Mouse (Mus musculus): ENCODE data around the gene Mpp3. TPM values are rescaled to one million over a fixed set of nuclear protein-coding genes. Genes with fewer than 3 reads are reported as not detected.

Mpp3 gene
- total and polyA plus RNA-seq, 3 experiments: 0.12 to 3.8 (median 0.31) TPM

- in situ Hi-C loops (cut with MboI; ENCODE audit: low pct_ligation_motif_present, low pct_unique_long_range_greater_than_20kb, low sequenced_read_pairs) (no loop called here), dilution Hi-C loops (cut with MboI; ENCODE audit: extremely low pct_ligation_motif_present, extremely low pct_unique_long_range_greater_than_20kb, low sequenced_read_pairs) (no loop called here)
- H3K79me2 ChIP-seq (replicated peaks; ENCODE audit: control insufficient read depth, extremely low read depth, insufficient read depth, poor library complexity, severe bottlenecking): no peaks in the 10 kb centered on the region
- H3K36me3 ChIP-seq (replicated peaks in 1 of 2; ENCODE audit: control insufficient read depth in 1 of 2, insufficient read depth in 1 of 2, low read length in 1 of 2): no peaks in the 10 kb centered on the region
- peaks cover 0 to 2% of the 10 kb centered on the region in 2 experiments; a peak in 2 of 4 replicates for H3K4me1 ChIP-seq (ENCODE audit: control insufficient read depth in 1 of 2, insufficient read depth in 2 of 2)
- H3K9me3 ChIP-seq (replicated peaks; ENCODE audit: low read length): no peaks in the 10 kb centered on the region
- no peak overlapping the region for H3K27ac ChIP-seq (ENCODE audit: insufficient read depth, low read depth)
- TF ChIP-seq CHD2 (IDR thresholded peaks at IDR 0.05; ENCODE audit: low read length) (no peak), RCOR1 (conservative IDR thresholded peaks at IDR 0.05; ENCODE audit: low read depth, low read length) (no peak), ELF1 (IDR thresholded peaks at IDR 0.05; ENCODE audit: low read depth, low read length) (no peak), UBTF (IDR thresholded peaks at IDR 0.05; ENCODE audit: low read depth, low read length) (no peak), IRF4 (IDR thresholded peaks at IDR 0.05; ENCODE audit: low read depth, low read length) (no peak), RAD21 (IDR thresholded peaks at IDR 0.05; ENCODE audit: low read depth, low read length) (no peak), MAX (IDR thresholded peaks at IDR 0.05; ENCODE audit: low read length) (no peak)
- peaks cover 85% of the 10 kb centered on the region for H3K27me3 ChIP-seq (replicated peaks)
- DNase-seq (ENCODE audit: extremely low read depth): no peak
- no peak overlapping the region for H3K4me2 ChIP-seq (ENCODE audit: insufficient read depth, low read depth, poor library complexity, severe bottlenecking)
- no peak overlapping the region for H3K9ac ChIP-seq (ENCODE audit: insufficient read depth, low read depth)
- no peak overlapping the region for H3K4me3 ChIP-seq (replicated peaks in 1 of 3; ENCODE audit: low read depth in 2 of 3, low read length in 2 of 3, poor library complexity in 1 of 3)
Measured at GRCm38 (mm10) chr11:102024875-102025274, 3.4 kb downstream of the Mpp3 start.

GRCm38 (mm10) chr11:102024084-102024758 is 4.0 kb downstream of the Mpp3 start:
- Histone ChIP-seq H3K4me2 (ENCODE audit: insufficient read depth, low read depth, poor library complexity, severe bottlenecking) (no peak overlapping the region), H3K27me3 (replicated peaks) (peaks cover 85% of the 10 kb centered on the region), H3K4me3 (replicated peaks in 1 of 3; ENCODE audit: low read depth in 2 of 3, low read length in 2 of 3, poor library complexity in 1 of 3) (no peak overlapping the region), H3K4me1 (ENCODE audit: control insufficient read depth in 1 of 2, insufficient read depth in 2 of 2) (peaks cover 0 to 2% of the 10 kb centered on the region in 2 experiments; a peak in 2 of 4 replicates), H3K36me3 (replicated peaks in 1 of 2; ENCODE audit: control insufficient read depth in 1 of 2, insufficient read depth in 1 of 2, low read length in 1 of 2) (no peaks in the 10 kb centered on the region), H3K27ac (ENCODE audit: insufficient read depth, low read depth) (no peak overlapping the region), H3K9ac (ENCODE audit: insufficient read depth, low read depth) (no peak overlapping the region), H3K9me3 (replicated peaks; ENCODE audit: low read length) (no peaks in the 10 kb centered on the region), H3K79me2 (replicated peaks; ENCODE audit: control insufficient read depth, extremely low read depth, insufficient read depth, poor library complexity, severe bottlenecking) (no peaks in the 10 kb centered on the region)
- no peak for TF ChIP-seq NRF1 (IDR thresholded peaks at IDR 0.05; ENCODE audit: low read depth, low read length)
- TF ChIP-seq POLR2A (IDR thresholded peaks at IDR 0.05; ENCODE audit: low read depth, low read length): no peak
- no peak for TF ChIP-seq TCF12 (IDR thresholded peaks at IDR 0.05; ENCODE audit: low read depth, low read length)
- no peak for TF ChIP-seq MYC (IDR thresholded peaks at IDR 0.05; ENCODE audit: low read depth, low read length)
- dilution Hi-C loops (cut with MboI; ENCODE audit: extremely low pct_ligation_motif_present, extremely low pct_unique_long_range_greater_than_20kb, low sequenced_read_pairs) (no loop called here), in situ Hi-C loops (cut with MboI; ENCODE audit: low pct_ligation_motif_present, low pct_unique_long_range_greater_than_20kb, low sequenced_read_pairs) (no loop called here)
- DNase-seq (ENCODE audit: extremely low read depth): no peak

- H3K4me2 ChIP-seq (ENCODE audit: insufficient read depth, low read depth, poor library complexity, severe bottlenecking): no peak overlapping the region
Measured at GRCm38 (mm10) chr11:102023406-102023805, 4.9 kb downstream of the Mpp3 start.

More at GRCm38 (mm10) chr11:102023406-102023805, 4.9 kb downstream of the Mpp3 start:
- TF ChIP-seq USF1 (IDR thresholded peaks at IDR 0.05; ENCODE audit: low read depth, low read length) (no peak), JUN (IDR thresholded peaks at IDR 0.05; ENCODE audit: insufficient read depth, low read depth, low read length) (no peak), RCOR1 (conservative IDR thresholded peaks at IDR 0.05; ENCODE audit: low read depth, low read length) (no peak), E2F4 (IDR thresholded peaks at IDR 0.05; ENCODE audit: insufficient replicate concordance, low read depth, low read length) (no peak), ZC3H11A (IDR thresholded peaks at IDR 0.05; ENCODE audit: low read depth, low read length) (no peak), ELF1 (IDR thresholded peaks at IDR 0.05; ENCODE audit: low read depth, low read length) (no peak), MAZ (IDR thresholded peaks at IDR 0.05; ENCODE audit: low read depth, low read length) (no peak), MYC (IDR thresholded peaks at IDR 0.05; ENCODE audit: low read depth, low read length) (no peak), KAT2A (IDR thresholded peaks at IDR 0.05; ENCODE audit: insufficient replicate concordance, low read length) (no peak), MXI1 (IDR thresholded peaks at IDR 0.05; ENCODE audit: low read depth, low read length) (no peak), EP300 (IDR thresholded peaks at IDR 0.05; ENCODE audit: low read length) (no peak), PAX5 (IDR thresholded peaks at IDR 0.05; ENCODE audit: low read length) (no peak), USF2 (conservative IDR thresholded peaks at IDR 0.05; ENCODE audit: low read depth, low read length) (no peak), RAD21 (IDR thresholded peaks at IDR 0.05; ENCODE audit: low read depth, low read length) (no peak), TCF12 (IDR thresholded peaks at IDR 0.05; ENCODE audit: low read depth, low read length) (no peak), SIN3A (IDR thresholded peaks at IDR 0.05; ENCODE audit: low read length) (no peak), NRF1 (IDR thresholded peaks at IDR 0.05; ENCODE audit: low read depth, low read length) (no peak), CHD2 (IDR thresholded peaks at IDR 0.05; ENCODE audit: low read length) (no peak), GABPA (IDR thresholded peaks at IDR 0.05; ENCODE audit: insufficient replicate concordance, low read depth, low read length) (no peak)
- Histone ChIP-seq H3K27ac (ENCODE audit: insufficient read depth, low read depth) (no peak overlapping the region), H3K4me1 (ENCODE audit: control insufficient read depth in 1 of 2, insufficient read depth in 2 of 2) (peaks cover 0 to 2% of the 10 kb centered on the region in 2 experiments; a peak in 2 of 4 replicates), H3K9ac (ENCODE audit: insufficient read depth, low read depth) (no peak overlapping the region), H3K36me3 (replicated peaks in 1 of 2; ENCODE audit: control insufficient read depth in 1 of 2, insufficient read depth in 1 of 2, low read length in 1 of 2) (no peaks in the 10 kb centered on the region), H3K9me3 (replicated peaks; ENCODE audit: low read length) (no peaks in the 10 kb centered on the region), H3K79me2 (replicated peaks; ENCODE audit: control insufficient read depth, extremely low read depth, insufficient read depth, poor library complexity, severe bottlenecking) (no peaks in the 10 kb centered on the region), H3K27me3 (replicated peaks) (peaks cover 88% of the 10 kb centered on the region), H3K4me3 (replicated peaks in 1 of 3; ENCODE audit: low read depth in 2 of 3, low read length in 2 of 3, poor library complexity in 1 of 3) (no peak overlapping the region)
- no peak for DNase-seq (ENCODE audit: extremely low read depth)
- in situ Hi-C loops (cut with MboI; ENCODE audit: low pct_ligation_motif_present, low pct_unique_long_range_greater_than_20kb, low sequenced_read_pairs) (no loop called here), dilution Hi-C loops (cut with MboI; ENCODE audit: extremely low pct_ligation_motif_present, extremely low pct_unique_long_range_greater_than_20kb, low sequenced_read_pairs) (no loop called here)

Data from CH12.LX (cell line).